Mouse (Mus musculus): ENCODE data around the gene Kpna3.

Gene Kpna3

GRCm38 (mm10) chr14:61320765-61321164, 118.9 kb downstream of the Kpna3 start:
- peak; percentile 40 for DNase-seq (ENCODE audit: low spot score)

DNA sequence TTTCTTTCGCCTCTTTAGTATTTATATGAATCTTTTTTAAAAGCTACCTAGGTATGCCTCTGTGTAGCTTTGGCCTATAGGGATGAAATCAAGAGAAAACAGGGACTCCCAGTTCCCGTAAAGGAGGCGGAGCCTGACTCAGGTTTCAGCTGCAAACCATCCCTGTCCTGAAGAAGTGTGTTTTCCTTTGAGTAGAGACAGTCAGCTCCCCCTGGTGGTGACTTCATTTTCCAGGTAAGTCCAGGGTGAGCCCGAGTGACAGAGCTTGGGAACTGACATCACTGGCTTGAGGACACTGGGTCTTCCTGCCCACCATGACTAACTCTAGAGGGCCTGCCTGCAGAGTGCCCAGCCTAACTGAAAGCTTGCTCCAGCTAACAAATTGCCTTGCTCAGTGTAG, 122.8 kb downstream of the Kpna3 start:
- no peak for DNase-seq (ENCODE audit: low spot score)
